Mouse (Mus musculus) forebrain, embryonic 10.5 days (tissue): ENCODE measurements around the gene Tsc22d3. TPM values are rescaled to one million over a fixed set of nuclear protein-coding genes. Genes with fewer than 3 reads are reported as not detected.
A peak's percentile ranks its signal among the peaks of the same experiment; 100 is the strongest.

Experiments used
- DNase-seq: peaks from one replicate; pipeline ENCODE4 v3.0.0-alpha.2; 2017; ENCODE audit warnings: low spot score; ENCODE audit errors: extremely low spot score
- H3K27ac ChIP-seq: fragments of 300-500 bp; sonication (generic); 2 replicates; pipeline ENCODE4 v1.5.1; 2016; ENCODE audit warnings: mild to moderate bottlenecking
- H3K27me3 ChIP-seq: fragments of 300-500 bp; sonication (generic); 2 replicates; pipeline ENCODE4 v1.6.1; 2016; ENCODE audit warnings: mild to moderate bottlenecking; ENCODE audit not compliant: poor library complexity, severe bottlenecking
- H3K36me3 ChIP-seq: fragments of 300-500 bp; sonication (generic); replicated peaks from 2 replicates; pipeline ENCODE4 v1.6.1; 2016; ENCODE audit warnings: mild to moderate bottlenecking, moderate library complexity
- H3K4me1 ChIP-seq: fragments of 300-500 bp; sonication (generic); 2 replicates; pipeline ENCODE4 v1.6.1; 2016
- H3K4me3 ChIP-seq: fragments of 300-500 bp; sonication (generic); 2 replicates; pipeline ENCODE4 v1.5.1; 2016; ENCODE audit warnings: mild to moderate bottlenecking, moderate library complexity
- H3K9me3 ChIP-seq: fragments of 300-500 bp; sonication (generic); 2 replicates; pipeline ENCODE4 v1.6.1; 2016; ENCODE audit warnings: mild to moderate bottlenecking, moderate library complexity
- WGBS: fragments of 180-500 bp; shearing (Covaris S2); methylation state at CpG from one replicate; pipeline ENCODE4 v1.1.7; 2016; 5-methylcytosine and 5-hydroxymethylcytosine counted together
- polyA plus RNA-seq: library from polyadenylated mRNA; unstranded; fragments of >200 nt; fragmentation: Nextera tagmentation; extraction: Ambion mirVana; gene quantifications from 2 replicates; pipeline ENCODE4 v1.2.1, GENCODE M21; 2016

Tsc22d3 gene
- polyA plus RNA-seq, result 93.8 and 97.5 TPM in 2 replicates

- 25% methylated on average over 28 of the region's 28 CpGs for WGBS
- H3K4me3 ChIP-seq, result peak within 1 kb of the TSS; percentile 58
- H3K27ac ChIP-seq, result no peak within 1 kb of the TSS
- H3K9me3 ChIP-seq, result peaks cover 6% of the 10 kb centered on the region; the same call in 1 of the 2 replicates
- peaks cover 14% of the 10 kb centered on the region for H3K4me1 ChIP-seq
- H3K27me3 ChIP-seq, result peaks cover 99% of the 10 kb centered on the region
- no peaks in the 10 kb centered on the region for H3K36me3 ChIP-seq
- peak; percentile 25 for DNase-seq
These were observed at the start of gene Tsc22d3 for GRCm38 (mm10) chrX:140600410-140601109. Tsc22d3 (minus strand) TSS chrX:140600659.

- Histone ChIP-seq H3K4me1 (no peaks in the 10 kb centered on the region), H3K27ac (no peak overlapping the region), H3K36me3 (no peaks in the 10 kb centered on the region), H3K4me3 (no peak overlapping the region), H3K9me3 (no peaks in the 10 kb centered on the region), H3K27me3 (peaks cover 66% of the 10 kb centered on the region)
- WGBS, result 53% methylated on average over 2 of the region's 2 CpGs
- DNase-seq, result no peak
These were observed 39.1 kb upstream of the Tsc22d3 start for GRCm38 (mm10) chrX:140639592-140639991.

GRCm38 (mm10) chrX:140638028-140638427 lies 37.6 kb upstream of the Tsc22d3 start:
- H3K9me3 ChIP-seq, result no peaks in the 10 kb centered on the region
- H3K36me3 ChIP-seq, result no peaks in the 10 kb centered on the region
- no peaks in the 10 kb centered on the region for H3K4me1 ChIP-seq
- DNase-seq, result no peak
- peaks cover 59% of the 10 kb centered on the region for H3K27me3 ChIP-seq
- no peak overlapping the region for H3K27ac ChIP-seq
- 80% methylated on average over 5 of the region's 5 CpGs for WGBS
- no peak overlapping the region for H3K4me3 ChIP-seq

GRCm38 (mm10) chrX:140624875-140625594 lies 24.6 kb upstream of the Tsc22d3 start:
- Histone ChIP-seq H3K4me3 (no peak overlapping the region), H3K27me3 (peaks cover 76% of the 10 kb centered on the region), H3K36me3 (no peaks in the 10 kb centered on the region), H3K9me3 (no peaks in the 10 kb centered on the region), H3K27ac (no peak overlapping the region), H3K4me1 (no peaks in the 10 kb centered on the region)
- 65% methylated on average over 12 of the region's 12 CpGs for WGBS
- no peak for DNase-seq

- Histone ChIP-seq H3K4me1 (no peaks in the 10 kb centered on the region), H3K27me3 (peaks cover 93% of the 10 kb centered on the region), H3K27ac (no peak overlapping the region), H3K9me3 (no peaks in the 10 kb centered on the region), H3K36me3 (no peaks in the 10 kb centered on the region), H3K4me3 (no peak overlapping the region)
- DNase-seq, result no peak
- WGBS, result 89% methylated on average over 4 of the region's 4 CpGs
These were observed 9.5 kb upstream of the Tsc22d3 start for GRCm38 (mm10) chrX:140609938-140610337.

- Histone ChIP-seq H3K27ac (no peak overlapping the region), H3K36me3 (no peaks in the 10 kb centered on the region), H3K4me3 (no peak overlapping the region), H3K4me1 (peaks cover 14% of the 10 kb centered on the region), H3K9me3 (peaks cover 6% of the 10 kb centered on the region; the same call in 1 of the 2 replicates), H3K27me3 (peaks cover 99% of the 10 kb centered on the region)
- no peak for DNase-seq
- WGBS, result 75% methylated on average over 3 of the region's 3 CpGs
These were observed 1.4 kb upstream of the Tsc22d3 start for GRCm38 (mm10) chrX:140601884-140602283.

GRCm38 (mm10) chrX:140601311-140601710 lies 852 bp upstream of the Tsc22d3 start:
- Histone ChIP-seq H3K4me1 (peaks cover 14% of the 10 kb centered on the region), H3K4me3 (no peak overlapping the region), H3K27ac (no peak overlapping the region), H3K9me3 (peaks cover 6% of the 10 kb centered on the region; the same call in 1 of the 2 replicates), H3K36me3 (no peaks in the 10 kb centered on the region), H3K27me3 (peaks cover 99% of the 10 kb centered on the region)
- no peak for DNase-seq
- 75% methylated on average over 4 of the region's 4 CpGs for WGBS

GRCm38 (mm10) chrX:140599561-140600409 lies 674 bp downstream of the Tsc22d3 start:
- no peak for DNase-seq
- peak overlapping the region; percentile 58 for H3K4me3 ChIP-seq
- H3K9me3 ChIP-seq, result peaks cover 6% of the 10 kb centered on the region; the same call in 1 of the 2 replicates
- peaks cover 99% of the 10 kb centered on the region for H3K27me3 ChIP-seq
- 24% methylated on average over 60 of the region's 78 CpGs for WGBS
- H3K4me1 ChIP-seq, result peaks cover 14% of the 10 kb centered on the region
- H3K27ac ChIP-seq, result 0 out of 2 replicates have a peak overlapping the region, but pooled peaks have one; percentile 25
- H3K36me3 ChIP-seq, result no peaks in the 10 kb centered on the region

- Histone ChIP-seq H3K27ac (0 out of 2 replicates have a peak overlapping the region, but pooled peaks have one; percentile 25), H3K9me3 (peaks cover 6% of the 10 kb centered on the region; the same call in 1 of the 2 replicates), H3K36me3 (no peaks in the 10 kb centered on the region), H3K4me3 (peak overlapping the region; percentile 58), H3K27me3 (peaks cover 93% of the 10 kb centered on the region), H3K4me1 (peaks cover 14% of the 10 kb centered on the region)
- DNase-seq, result peak; percentile 29
- WGBS, result 45% methylated on average over 71 of the region's 109 CpGs
These were observed 1.5 kb downstream of the Tsc22d3 start for GRCm38 (mm10) chrX:140598850-140599560.

- Histone ChIP-seq H3K9me3 (peaks cover 6% of the 10 kb centered on the region; the same call in 1 of the 2 replicates), H3K36me3 (no peaks in the 10 kb centered on the region), H3K4me1 (peaks cover 14% of the 10 kb centered on the region), H3K4me3 (peak overlapping the region; percentile 58), H3K27me3 (peaks cover 87% of the 10 kb centered on the region), H3K27ac (no peak overlapping the region)
- 18% methylated on average over 40 of the region's 48 CpGs for WGBS
- no peak for DNase-seq
These were observed 2.1 kb downstream of the Tsc22d3 start for GRCm38 (mm10) chrX:140598194-140598849.

GRCm38 (mm10) chrX:140591176-140591575 lies 9.3 kb downstream of the Tsc22d3 start:
- no peak overlapping the region for H3K4me3 ChIP-seq
- no peaks in the 10 kb centered on the region for H3K9me3 ChIP-seq
- DNase-seq, result no peak
- no peak overlapping the region for H3K27ac ChIP-seq
- 82% methylated on average over 3 of the region's 3 CpGs for WGBS
- no peaks in the 10 kb centered on the region for H3K4me1 ChIP-seq
- H3K36me3 ChIP-seq, result no peaks in the 10 kb centered on the region
- peaks cover 87% of the 10 kb centered on the region for H3K27me3 ChIP-seq
